In genomic region chr8:41550095-41550420, GRCm38 (mm10) we compare ENCODE assay signal across 19 mouse cellular contexts.
DNase-seq lines count a peak whose midpoint lies in the region; ATAC-seq and TF ChIP-seq lines count a peak whose summit lies in the region.
"Had no signal": no experiment of that assay in that cellular context is flagged by ENCODE, and none has a peak within 500 bp of the region (broad histone marks: within the 10 kb centered on the region; RNA-seq: fewer than 3 reads in every experiment).

No protein-coding gene starts in this region.

- H3K36me3 ChIP-seq in hindbrain, postnatal 0 days (ENCODE audit: insufficient read depth, low read length), result no peaks in the 10 kb centered on the region
- H3K36me3 ChIP-seq in hindbrain, embryonic 11.5 days (ENCODE audit: control insufficient read depth, insufficient read depth, low read length), result no peaks in the 10 kb centered on the region
- H3K36me3 ChIP-seq in midbrain, postnatal 0 days (ENCODE audit: insufficient read depth, low read length), result no peaks in the 10 kb centered on the region
- no peaks in the 10 kb centered on the region for H3K36me3 ChIP-seq in midbrain, embryonic 10.5 days
- H3K36me3 ChIP-seq: heart, embryonic 12.5 days; midbrain, embryonic 12.5 days had no signal

- H3K4me2 ChIP-seq in hindbrain, postnatal 0 days (ENCODE audit: low read depth, low read length), result no peak overlapping the region
- H3K4me2 ChIP-seq in hindbrain, embryonic 11.5 days (replicated peaks; ENCODE audit: low read depth, low read length), result no peak overlapping the region
- H3K4me2 ChIP-seq in midbrain, postnatal 0 days (ENCODE audit: low read depth, low read length, poor library complexity, severe bottlenecking), result no peak overlapping the region
- H3K4me2 ChIP-seq: heart, embryonic 12.5 days; midbrain, embryonic 12.5 days had no signal

- H3K9me3 ChIP-seq in hindbrain, postnatal 0 days (ENCODE audit: low read length), result no peaks in the 10 kb centered on the region
- no peaks in the 10 kb centered on the region for H3K9me3 ChIP-seq in hindbrain, embryonic 11.5 days (ENCODE audit: control insufficient read depth, low read length)
- H3K9me3 ChIP-seq in midbrain, postnatal 0 days (ENCODE audit: low read length), result no peaks in the 10 kb centered on the region
- H3K9me3 ChIP-seq in midbrain, embryonic 10.5 days (replicated peaks), result no peaks in the 10 kb centered on the region
- H3K9me3 ChIP-seq: heart, embryonic 12.5 days; midbrain, embryonic 12.5 days had no signal

- H3K27ac ChIP-seq in hindbrain, postnatal 0 days, result no peak overlapping the region
- no peak overlapping the region for H3K27ac ChIP-seq in hindbrain, embryonic 11.5 days (ENCODE audit: low read depth, low read length)
- H3K27ac ChIP-seq in midbrain, postnatal 0 days (ENCODE audit: low read depth, low read length), result no peak overlapping the region
- H3K27ac ChIP-seq in midbrain, embryonic 10.5 days (replicated peaks), result no peak overlapping the region
- H3K27ac ChIP-seq: midbrain, embryonic 12.5 days; stomach, postnatal 0 days had no signal

- WGBS in hindbrain, postnatal 0 days, result 43% methylated on average over 2 of the region's 2 CpGs
- 96% methylated on average over 2 of the region's 2 CpGs for WGBS in hindbrain, embryonic 11.5 days
- WGBS in midbrain, postnatal 0 days, result 72% methylated on average over 2 of the region's 2 CpGs
- WGBS in midbrain, embryonic 10.5 days, result 86% methylated on average over 2 of the region's 2 CpGs

- DNase-seq in cerebellum, postnatal 10 days, result peak; percentile 72 to 84
- DNase-seq in cerebellum, adult 9-10 months, result no peak
- DNase-seq in hindbrain, postnatal 0 days (ENCODE audit: low spot score), result peak; percentile 49
- DNase-seq in hindbrain, embryonic 11.5 days (ENCODE audit: low spot score), result no peak
- DNase-seq in midbrain, postnatal 0 days (ENCODE audit: low spot score), result peak; percentile 52
- no peak for DNase-seq in midbrain, embryonic 10.5 days (ENCODE audit: low spot score)
- DNase-seq in lung, postnatal 10 days, result peak; percentile 39
- DNase-seq in urinary bladder, postnatal 4 days (ENCODE audit: low spot score in 2 of 2), result no peak
- DNase-seq: cerebellum, adult 11 months; heart, postnatal 36 days; kidney, postnatal 10 days; liver, postnatal 0 days had no signal

- H3K9ac ChIP-seq in hindbrain, postnatal 0 days (replicated peaks; ENCODE audit: low read length), result no peak overlapping the region
- H3K9ac ChIP-seq in hindbrain, embryonic 11.5 days (ENCODE audit: low read depth, low read length), result no peak overlapping the region
- H3K9ac ChIP-seq in midbrain, postnatal 0 days (replicated peaks; ENCODE audit: low read length, poor library complexity, severe bottlenecking), result no peak overlapping the region
- H3K9ac ChIP-seq: heart, embryonic 12.5 days; liver, postnatal 0 days; midbrain, embryonic 12.5 days had no signal

- H3K4me3 ChIP-seq in hindbrain, postnatal 0 days (ENCODE audit: low read length), result no peak overlapping the region
- no peak overlapping the region for H3K4me3 ChIP-seq in hindbrain, embryonic 11.5 days (ENCODE audit: low read depth, low read length)
- H3K4me3 ChIP-seq in midbrain, postnatal 0 days (ENCODE audit: low read depth, low read length), result no peak overlapping the region
- no peak overlapping the region for H3K4me3 ChIP-seq in midbrain, embryonic 10.5 days
- H3K4me3 ChIP-seq: erythroblast, embryonic 14.5 days; heart, embryonic 12.5 days; midbrain, embryonic 12.5 days had no signal

- peak; percentile 63; the same call in 1 of the 2 replicates for ATAC-seq in hindbrain, postnatal 0 days
- no peak for ATAC-seq in hindbrain, embryonic 11.5 days (ENCODE audit: low FRiP score)
- ATAC-seq in midbrain, postnatal 0 days (ENCODE audit: low FRiP score), result no peak
- ATAC-seq: activated CD4-positive, CD25-positive, alpha-beta regulatory T cell, adult 4 months; intestine, postnatal 0 days; liver, postnatal 0 days had no signal

- H3K4me1 ChIP-seq in hindbrain, postnatal 0 days (ENCODE audit: insufficient read depth, low read length), result no peaks in the 10 kb centered on the region
- H3K4me1 ChIP-seq in hindbrain, embryonic 11.5 days (replicated peaks; ENCODE audit: control insufficient read depth, insufficient read depth, low read length), result no peaks in the 10 kb centered on the region
- no peaks in the 10 kb centered on the region for H3K4me1 ChIP-seq in midbrain, postnatal 0 days (ENCODE audit: insufficient read depth, low read length)
- no peaks in the 10 kb centered on the region for H3K4me1 ChIP-seq in midbrain, embryonic 10.5 days
- H3K4me1 ChIP-seq: heart, embryonic 12.5 days; midbrain, embryonic 12.5 days had no signal

- no peak for TF ChIP-seq CTCF in hindbrain, postnatal 0 days (IDR thresholded peaks at IDR 0.05; ENCODE audit: low read depth)
- TF ChIP-seq CTCF in midbrain, postnatal 0 days (IDR thresholded peaks at IDR 0.05), result no peak

- H3K27me3 ChIP-seq in hindbrain, postnatal 0 days (ENCODE audit: insufficient read depth, low read length), result no peaks in the 10 kb centered on the region
- H3K27me3 ChIP-seq in hindbrain, embryonic 11.5 days (ENCODE audit: control insufficient read depth, insufficient read depth, low read length), result no peaks in the 10 kb centered on the region
- no peaks in the 10 kb centered on the region for H3K27me3 ChIP-seq in midbrain, postnatal 0 days (ENCODE audit: insufficient read depth, low read length)
- no peaks in the 10 kb centered on the region for H3K27me3 ChIP-seq in midbrain, embryonic 10.5 days (ENCODE audit: low read depth, poor library complexity, severe bottlenecking)
- H3K27me3 ChIP-seq: CH12.LX; heart, embryonic 12.5 days; midbrain, embryonic 12.5 days had no signal

Comparison
In these comparisons a context has a peak if more than half of its experiments do, and no peak if none do; other contexts are left out.
1. DNase-seq: peak in cerebellum, postnatal 10 days (2 of 2), hindbrain, postnatal 0 days (single experiment), midbrain, postnatal 0 days (single experiment) and lung, postnatal 10 days (single experiment); none in cerebellum, adult 9-10 months (single experiment), hindbrain, embryonic 11.5 days (single experiment), midbrain, embryonic 10.5 days (single experiment) and urinary bladder, postnatal 4 days (0 of 2).